Mouse (Mus musculus) lung, adult 2 months (tissue): ENCODE measurements around the gene Kalrn.

ENCODE experiments used
- CTCF ChIP-seq: fragments of 200-500 bp; IDR thresholded peaks from 2 replicates; pipeline ENCODE4 v1.5.1; 2011; ENCODE audit warnings: mild to moderate bottlenecking, low read length, control low read depth; ENCODE audit not compliant: insufficient read depth
- POLR2A ChIP-seq: fragments of 200-500 bp; IDR thresholded peaks from 2 replicates; pipeline ENCODE4 v1.6.1; 2011; ENCODE audit warnings: low read depth, mild to moderate bottlenecking, control low read depth, low read length, borderline replicate concordance; ENCODE audit errors: extremely low read depth

GRCm38 (mm10) chr16:34004128-34004578 is 569.2 kb downstream of the Kalrn start:
- no peak for TF ChIP-seq CTCF
- TF ChIP-seq POLR2A, result no peak
